Mouse (Mus musculus) ES-E14 (cell line): ENCODE data around the gene Tubb5.

Experiments
- MAFK ChIP-seq: IDR thresholded peaks from 2 replicates; pipeline ENCODE4 v1.6.1; 2014; ENCODE audit warnings: mild to moderate bottlenecking, low read depth, low read length, inconsistent platforms; ENCODE audit not compliant: insufficient read depth
- ZNF384 ChIP-seq: IDR thresholded peaks from 2 replicates; pipeline ENCODE4 v1.6.1; 2012; ENCODE audit warnings: low read depth, low read length, inconsistent platforms

DNA sequence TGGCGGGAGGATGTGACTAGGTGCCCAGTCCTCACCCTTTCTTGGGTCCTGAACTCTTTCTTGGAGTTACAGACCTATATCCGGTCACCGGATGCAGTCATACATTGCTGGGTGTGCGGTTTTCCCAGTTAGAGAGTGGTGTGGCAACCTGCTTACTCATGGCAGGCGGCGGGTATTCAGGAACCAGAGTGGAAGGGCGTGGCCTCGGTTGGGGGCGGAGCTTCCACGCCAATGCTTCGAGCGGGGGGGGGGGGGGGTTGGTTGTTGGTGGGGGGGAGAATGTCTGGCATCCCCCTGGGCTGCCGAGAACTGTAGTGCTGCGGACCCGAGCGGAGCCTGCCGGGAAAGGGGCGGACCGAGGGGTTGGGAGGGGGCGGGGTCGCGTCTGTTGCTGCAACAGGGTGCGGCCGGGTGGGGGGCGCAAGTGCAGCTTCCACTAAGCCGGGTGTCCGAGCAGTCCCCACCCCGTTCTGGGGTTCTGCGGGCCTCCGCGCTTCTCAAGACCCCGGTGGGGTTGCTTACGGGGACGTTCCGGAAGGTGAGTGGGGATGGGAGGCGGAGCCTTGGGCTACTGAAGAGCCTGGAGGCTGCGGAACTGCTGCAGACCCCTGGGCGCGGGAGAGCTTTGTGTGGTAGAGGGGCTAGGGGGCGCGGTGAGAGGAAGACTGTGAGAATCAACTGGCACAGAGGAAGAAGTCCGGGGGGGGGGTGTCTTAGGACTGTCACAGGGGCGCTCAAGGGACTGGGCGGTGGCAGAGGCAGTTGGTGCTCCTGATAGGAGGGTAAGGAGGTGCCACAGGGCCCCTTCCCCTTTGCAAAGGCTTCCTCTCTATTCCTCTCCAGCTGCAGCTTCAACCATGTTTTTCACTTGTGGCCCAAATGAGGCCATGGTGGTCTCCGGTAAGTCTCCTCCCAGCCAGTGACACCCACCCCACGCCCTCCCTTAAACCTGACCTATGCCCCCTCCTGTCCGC lies 14.9 kb downstream of the Tubb5 start, which contains the start of gene Flot1:
- TF ChIP-seq MAFK (peak; percentile 79), ZNF384 (no peak)
